Mouse (Mus musculus) 416B (cell line): ENCODE measurements around the gene Gm4981.
"Not testable (repeated sequence)": the region's sequence is repeated elsewhere in the genome, so short reads cannot be mapped to it uniquely, and the experiment has no call there.

Experiments used
- DNase-seq: peaks from one replicate; pipeline ENCODE4 v3.0.0; 2011; ENCODE audit warnings: low read depth

The Gm4981 gene

GRCm38 (mm10) chr10:58236613-58237012 lies at the start of gene Gm4981:
TSS of gene Gm4981 (minus strand) at chr10:58236701.
- no peak for DNase-seq

DNA sequence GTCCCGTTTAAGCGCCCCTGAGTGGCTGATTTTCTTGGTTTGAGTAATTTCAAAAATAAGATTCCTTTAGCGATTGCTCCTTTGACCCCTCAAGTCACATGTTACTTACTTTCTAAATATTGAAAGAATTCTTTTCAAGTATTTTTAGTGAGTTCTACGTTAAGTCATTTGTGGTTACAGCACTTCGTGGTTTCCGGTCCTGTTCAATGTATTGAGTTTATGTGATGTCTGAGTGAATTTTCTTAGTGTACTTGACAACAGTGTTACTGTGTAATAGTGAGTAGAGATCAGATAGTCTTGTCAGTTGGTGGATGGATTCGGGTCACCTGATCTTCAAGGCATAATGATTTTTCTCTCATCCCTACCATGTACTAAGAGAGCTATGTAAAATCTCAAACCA lies 45.7 kb upstream of the Gm4981 start:
- DNase-seq: no peak

DNA sequence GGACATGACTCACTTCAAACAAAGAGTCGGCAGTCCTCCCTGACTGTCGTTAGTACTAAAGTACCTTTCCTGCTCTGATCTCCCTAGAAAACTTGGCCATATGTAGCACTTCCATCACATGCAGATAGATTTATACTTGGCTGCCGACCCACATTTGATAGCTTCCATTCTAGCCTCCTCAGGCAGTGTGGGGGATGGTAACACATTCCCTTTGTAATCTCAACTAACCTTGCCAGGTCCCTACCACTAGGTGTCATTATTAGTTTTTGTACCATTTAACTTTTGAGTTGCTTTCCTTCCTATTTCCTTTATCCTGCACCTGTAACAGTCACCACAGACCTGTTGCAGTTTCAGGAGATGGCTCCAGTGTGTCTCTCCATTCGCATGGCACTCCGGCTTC lies 22.0 kb upstream of the Gm4981 start:
- peak; percentile 47 for DNase-seq

DNA sequence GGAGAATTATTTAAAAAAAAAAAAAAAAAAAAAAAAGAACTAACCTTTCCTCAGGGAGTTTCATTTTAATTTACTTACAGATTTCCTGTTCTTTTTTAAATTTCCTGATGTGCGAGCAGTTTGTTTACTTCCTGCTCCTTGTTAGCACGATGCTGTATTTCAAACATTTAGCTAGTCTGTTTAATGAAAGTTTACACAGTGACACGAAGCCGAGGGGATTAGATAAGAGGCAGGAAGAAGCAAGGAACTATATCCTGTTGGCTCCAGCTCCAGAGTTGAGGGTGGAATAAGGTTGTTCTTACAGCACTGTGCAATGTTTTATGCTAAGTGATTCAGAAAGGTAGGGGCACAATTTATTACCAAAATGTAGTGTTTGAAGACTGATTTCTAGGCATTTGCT lies 19.5 kb upstream of the Gm4981 start:
- DNase-seq: no peak

DNA sequence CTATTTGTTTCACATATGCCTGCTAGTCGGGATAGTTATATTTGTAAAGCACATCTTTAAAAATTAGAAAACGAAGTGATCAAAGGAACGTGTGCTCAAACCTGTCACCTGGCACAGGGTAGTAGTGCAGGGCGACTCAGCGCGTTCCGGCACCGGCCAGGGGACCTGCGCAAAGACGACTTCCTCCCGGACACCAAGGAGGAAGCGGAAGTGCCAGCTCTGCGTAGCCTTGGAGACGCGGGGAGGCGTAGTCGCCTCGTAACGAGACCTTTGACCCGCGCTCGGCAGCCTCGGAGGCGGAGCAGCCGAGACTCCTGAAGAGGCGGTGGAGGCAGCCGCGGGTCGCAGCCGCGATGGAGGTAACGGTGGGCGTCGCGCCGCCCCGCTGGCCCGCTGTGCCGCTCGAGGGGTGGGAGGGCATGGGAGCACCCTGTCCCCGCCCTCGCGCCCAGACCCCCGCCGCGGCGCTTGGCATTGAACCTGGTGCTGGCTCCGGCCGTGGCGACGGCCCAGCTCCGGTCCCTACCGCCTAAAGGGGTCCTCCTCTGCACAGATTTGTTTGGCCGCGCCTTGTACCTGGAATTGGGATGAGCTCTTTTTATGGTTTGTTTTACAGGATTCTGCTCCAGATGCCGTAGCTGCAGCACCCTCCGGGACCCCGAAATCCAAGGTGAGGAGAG lies 18.9 kb upstream of the Gm4981 start, which contains the start of gene Gcc2:
TSS of gene Gcc2 (plus strand) at position 285 of the 680 bp plus-strand sequence.
- DNase-seq: peak; percentile 95

DNA sequence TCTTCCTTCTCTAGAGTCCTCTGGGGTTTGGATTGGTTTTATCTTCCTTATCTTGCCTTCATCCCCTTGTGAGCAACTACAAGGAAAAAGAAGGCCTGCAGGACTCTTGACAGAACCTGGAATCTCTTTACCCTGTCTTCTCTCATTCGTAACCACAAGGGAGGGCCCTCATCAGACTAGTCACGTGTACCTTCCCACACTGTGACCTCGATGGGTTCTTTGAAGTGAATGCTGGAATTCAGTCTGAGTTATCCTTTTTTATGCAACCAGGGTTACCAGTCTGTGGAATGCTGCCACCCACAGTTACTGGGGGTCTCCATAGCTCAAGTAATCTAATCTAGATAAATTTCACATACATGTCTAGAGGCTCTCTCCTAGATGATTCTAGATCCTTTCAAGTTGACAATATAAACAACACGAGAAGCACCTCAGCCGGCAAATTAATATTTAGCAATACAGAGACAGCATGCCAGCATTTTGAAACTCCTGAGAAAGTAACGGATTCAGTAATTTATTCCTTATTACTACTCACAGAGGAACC lies 18.2 kb upstream of the Gm4981 start:
- peak; percentile 50 for DNase-seq

GRCm38 (mm10) chr10:58249535-58249934 lies 13.0 kb upstream of the Gm4981 start:
- DNase-seq: peak; percentile 71

DNA sequence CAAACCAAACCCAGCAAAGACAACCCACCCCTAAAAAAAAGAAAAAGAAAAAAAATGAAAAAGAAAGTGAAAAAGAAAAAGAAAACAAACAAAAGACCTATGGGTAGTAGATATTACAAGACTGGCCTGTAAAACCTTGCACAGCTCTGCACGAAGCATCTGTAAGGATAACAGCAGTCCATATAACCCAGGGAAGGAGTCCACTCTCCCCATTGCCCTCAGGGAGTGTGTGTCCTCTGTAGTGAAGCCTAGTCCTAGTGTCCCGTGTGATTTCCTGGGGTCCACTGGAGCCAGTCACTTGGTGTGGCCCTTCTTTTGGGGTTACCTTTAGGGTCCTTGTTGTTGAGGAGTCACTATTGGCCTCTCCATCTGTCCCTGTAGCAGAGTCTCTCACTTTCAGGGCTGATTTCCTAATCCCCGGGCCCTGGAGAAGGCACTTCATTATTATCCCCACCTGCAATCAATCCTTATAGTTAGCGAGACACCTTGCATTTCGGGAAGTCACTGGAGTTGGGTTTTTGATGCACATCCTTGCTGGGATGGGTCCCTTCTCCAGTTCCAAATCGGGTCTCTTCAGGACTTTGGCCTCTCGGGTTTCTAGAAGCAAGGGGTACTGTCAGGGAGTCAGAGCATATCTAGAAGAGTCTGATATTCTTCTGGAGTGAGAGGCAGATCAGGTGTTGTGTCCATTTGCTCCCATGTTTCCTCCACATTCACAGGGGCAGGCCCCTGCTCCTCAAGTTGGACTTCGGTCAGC lies 2.7 kb upstream of the Gm4981 start:
- DNase-seq: peak; percentile 28

GRCm38 (mm10) chr10:58234985-58235384 lies 1.5 kb downstream of the Gm4981 start:
- DNase-seq: not testable (repeated sequence)

GRCm38 (mm10) chr10:58233740-58234121 lies 2.8 kb downstream of the Gm4981 start:
- DNase-seq: not testable (repeated sequence)

DNA sequence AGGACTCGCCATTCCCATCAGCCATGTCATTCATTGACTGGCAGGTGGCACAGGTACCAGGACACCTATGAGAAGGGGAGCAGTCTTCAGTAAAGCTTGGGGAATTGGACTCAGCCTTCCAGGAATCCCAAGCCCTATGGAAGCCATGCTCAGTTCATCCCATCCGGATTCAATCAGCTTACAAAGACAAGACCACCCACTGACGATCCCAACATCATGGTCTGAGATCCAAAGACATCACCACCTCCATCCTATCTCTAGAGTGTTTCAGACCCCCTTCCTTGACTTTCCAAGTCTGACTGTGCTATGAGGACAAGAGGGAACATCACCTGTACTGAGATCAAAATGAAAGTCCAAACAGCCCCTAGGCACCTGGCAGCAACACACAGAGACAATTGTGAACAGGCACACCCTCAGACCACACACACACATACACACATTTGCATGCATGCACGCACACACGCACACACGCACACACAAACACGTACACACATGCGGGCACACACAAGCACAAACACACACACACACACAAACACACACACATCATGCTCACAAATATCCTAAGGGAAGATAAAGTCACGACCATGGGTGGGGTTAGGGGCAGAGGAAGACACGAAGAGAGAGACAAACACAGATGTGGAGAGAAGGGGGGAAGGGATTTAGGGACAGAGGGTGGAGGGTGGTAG lies 3.3 kb downstream of the Gm4981 start:
- not testable (repeated sequence) for DNase-seq

- DNase-seq: not testable (repeated sequence)
Observed at GRCm38 (mm10) chr10:58232641-58232969, 3.9 kb downstream of the Gm4981 start, which contains the start of gene Duxf3. TSS of gene Duxf3 (minus strand) at chr10:58232675.

DNA sequence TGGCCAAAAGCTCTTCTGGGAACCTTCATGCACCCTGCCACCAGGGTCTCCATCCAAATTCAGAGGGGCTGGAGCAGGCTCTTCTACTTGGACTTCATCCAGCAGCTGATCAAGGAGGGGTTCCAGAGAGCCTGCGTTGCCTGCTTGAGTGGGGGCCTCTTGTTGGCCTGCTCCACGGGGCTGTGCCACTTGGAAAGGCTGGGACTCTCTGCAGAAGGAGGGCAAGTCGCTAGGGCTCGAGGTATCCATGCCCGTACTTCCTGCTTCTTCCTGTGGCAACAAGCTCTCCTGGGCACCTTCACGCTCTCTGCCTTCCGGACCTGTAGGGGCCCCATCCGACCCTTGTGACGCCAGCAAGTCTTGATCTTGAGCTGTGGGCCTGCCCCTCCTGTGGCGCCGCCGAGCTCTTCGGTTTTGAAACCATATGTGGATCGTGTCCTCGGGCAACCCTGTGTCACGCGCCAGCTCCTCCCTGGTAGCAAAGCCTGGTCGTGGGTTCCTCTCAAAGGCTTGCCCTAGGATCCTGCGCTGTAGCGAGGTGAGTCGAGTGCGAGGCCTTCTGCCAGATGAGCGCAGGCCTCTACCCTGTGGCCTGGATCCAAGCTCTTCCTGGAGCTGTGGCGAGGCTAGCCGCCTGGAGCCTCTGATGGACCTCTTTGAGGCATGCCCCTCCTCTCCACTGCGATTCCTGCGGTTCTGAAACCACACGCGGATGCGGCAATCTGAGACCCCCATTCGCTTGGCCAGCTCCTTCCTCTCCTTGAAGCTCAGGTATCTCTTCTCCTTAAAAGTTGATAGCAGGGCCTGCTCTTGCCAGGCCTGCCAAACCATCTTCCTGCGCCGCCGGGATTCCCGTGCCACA lies 4.5 kb downstream of the Gm4981 start:
- peak; percentile 27 for DNase-seq

DNA sequence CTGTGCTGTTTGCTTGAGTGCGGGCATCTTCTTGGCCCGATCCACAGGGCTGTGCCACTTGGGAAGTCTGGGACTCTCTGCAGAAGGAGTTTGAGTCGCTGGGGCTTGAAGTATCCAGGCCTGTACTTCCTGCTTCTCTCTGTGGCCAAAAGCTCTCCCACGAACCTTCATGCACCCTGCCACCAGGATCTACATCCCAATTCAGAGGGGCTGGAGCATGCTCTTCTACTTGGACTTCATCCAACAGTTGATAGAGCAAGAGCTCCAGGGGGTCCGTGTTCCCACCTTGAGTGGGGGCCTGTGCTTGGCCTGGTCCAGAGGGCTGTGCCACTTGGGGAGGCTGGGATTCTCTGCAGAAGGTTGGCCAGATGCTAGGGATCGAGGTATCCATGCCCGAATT lies 5.4 kb downstream of the Gm4981 start:
- DNase-seq: not testable (repeated sequence)

GRCm38 (mm10) chr10:58230021-58230420 lies 6.5 kb downstream of the Gm4981 start:
- DNase-seq: not testable (repeated sequence)

GRCm38 (mm10) chr10:58227798-58228197 lies 8.7 kb downstream of the Gm4981 start:
- DNase-seq: not testable (repeated sequence)

- DNase-seq: peak; percentile 21
Observed at GRCm38 (mm10) chr10:58226357-58226756, 10.1 kb downstream of the Gm4981 start.

GRCm38 (mm10) chr10:58224827-58225785 lies 11.4 kb downstream of the Gm4981 start, which contains the start of gene AW822073:
TSS of gene AW822073 (minus strand) at chr10:58224930.
- DNase-seq: not testable (repeated sequence)

- not testable (repeated sequence) for DNase-seq
Observed at GRCm38 (mm10) chr10:58223972-58224805, 12.3 kb downstream of the Gm4981 start.
